Mouse (Mus musculus): ENCODE results near the gene Cobl.

- TF ChIP-seq CTCF (IDR thresholded peaks at IDR 0.05; ENCODE audit: borderline replicate concordance, insufficient read depth, low read depth, low read length) (peak; percentile 51), POLR2A (IDR thresholded peaks at IDR 0.05; ENCODE audit: borderline replicate concordance, insufficient read depth, low read length) (no peak)
Measured at GRCm38 (mm10) chr11:12359336-12360000, 105.3 kb downstream of the Cobl start.

Measured in cerebellum, adult 2 months (tissue).